Mouse (Mus musculus) T-cell, adult 66 days (primary cell): ENCODE results near the gene Nid1. TPM values are rescaled to one million over a fixed set of nuclear protein-coding genes. Genes with fewer than 3 reads are reported as not detected.

Source experiments
- total RNA-seq, 2 experiments: library from RNA; stranded (reverse); gene quantifications; 3 replicates in 1 of 2; 4 replicates in 1 of 2; pipeline ENCODE4 v1.2.4; 2023

The Nid1 gene
- total RNA-seq = not detected

GRCm38 (mm10) chr13:13437460-13438015, at the start of gene Nid1:
Gene Nid1, plus strand, starts transcription at chr13:13437551.

DNA sequence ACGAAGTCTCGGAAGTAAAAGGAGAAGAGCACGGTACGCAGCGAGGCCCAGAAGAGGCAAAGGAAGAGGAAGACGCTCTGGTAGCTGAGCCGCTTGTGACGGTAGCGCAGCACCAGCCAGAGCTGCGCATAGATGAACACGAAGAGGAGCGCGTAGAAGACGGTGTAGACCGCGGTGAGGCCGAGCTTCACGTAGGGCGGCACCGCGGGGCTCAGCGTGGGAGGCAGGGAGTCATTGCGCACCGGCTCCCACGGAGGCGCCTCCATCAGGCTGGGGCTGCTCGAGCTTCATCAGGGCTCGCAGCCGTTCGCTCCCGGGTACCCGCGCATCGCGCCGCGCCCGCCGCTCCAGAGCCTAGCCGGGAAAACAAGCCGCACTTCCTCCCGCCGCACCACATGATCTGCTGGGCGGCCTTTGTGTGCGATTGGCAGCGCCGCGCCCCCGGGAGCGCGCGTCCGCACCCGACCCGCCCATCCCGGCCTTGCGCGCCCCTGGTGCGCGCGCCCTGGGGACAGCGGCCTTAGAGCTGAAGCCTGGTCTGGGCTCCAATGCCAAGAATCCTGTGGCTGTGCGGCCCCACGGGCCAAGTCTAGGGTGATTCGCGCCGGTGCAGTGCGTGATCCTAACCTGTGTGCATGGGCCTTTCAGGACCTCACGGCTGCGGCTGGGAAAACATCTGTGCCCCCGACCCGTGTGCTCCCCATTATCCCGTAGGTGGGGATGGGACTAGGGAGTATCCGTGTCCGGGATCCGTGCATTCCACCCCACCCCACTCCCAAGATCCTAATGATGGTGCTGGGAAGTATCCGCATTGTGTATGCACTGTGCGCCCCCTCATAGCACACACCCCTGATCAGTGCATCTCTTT, 43.9 kb upstream of the Nid1 start, which contains the start of gene Gpr137b:
Gpr137b (minus strand) TSS at position 787 of the 868 bp plus-strand sequence.

Other genes starting within 250 kb of the Nid1 start
- 1 to 10 TPM; 1.9 to 3.4 TPM for gene Gpr137b, start 43.5 kb upstream of the Nid1 start, total RNA-seq
- gene Lyst, start 152.8 kb downstream of the Nid1 start, total RNA-seq = 100 to 1,000 TPM; 112 to 122 TPM